Mouse (Mus musculus): ENCODE measurements around the gene Carns1. TPM values are rescaled to one million over a fixed set of nuclear protein-coding genes. Genes with fewer than 3 reads are reported as not detected.

Carns1 gene
- total RNA-seq, 2 experiments from 2014 or later, result 26.0 to 26.2 TPM

GRCm38 (mm10) chr19:4118350-4118749, 56.9 kb downstream of the Carns1 start:
- DNase-seq, result no peak
- intact Hi-C loops (cut with DNase I), result no loop called here

DNA sequence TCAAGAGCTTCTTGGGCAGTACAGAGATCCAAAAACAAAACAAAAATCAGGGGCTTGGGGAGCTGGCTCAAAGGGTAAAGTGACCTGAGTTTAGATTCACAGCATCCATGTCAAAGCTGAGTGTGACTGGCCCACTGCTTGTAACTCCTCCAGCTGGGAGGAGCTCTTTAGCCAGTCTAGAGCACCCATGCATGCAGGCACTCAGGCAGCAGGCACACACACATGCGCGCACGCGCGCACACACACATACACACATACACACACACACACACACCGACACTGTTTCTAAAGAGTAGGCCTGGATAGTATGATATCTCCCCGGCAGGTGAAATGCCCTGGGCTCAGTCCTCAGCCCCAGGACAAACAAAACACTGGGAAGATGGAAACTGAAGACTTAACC, 58.3 kb downstream of the Carns1 start:
- DNase-seq, result no peak
- intact Hi-C loops (cut with DNase I), result no loop called here

DNA sequence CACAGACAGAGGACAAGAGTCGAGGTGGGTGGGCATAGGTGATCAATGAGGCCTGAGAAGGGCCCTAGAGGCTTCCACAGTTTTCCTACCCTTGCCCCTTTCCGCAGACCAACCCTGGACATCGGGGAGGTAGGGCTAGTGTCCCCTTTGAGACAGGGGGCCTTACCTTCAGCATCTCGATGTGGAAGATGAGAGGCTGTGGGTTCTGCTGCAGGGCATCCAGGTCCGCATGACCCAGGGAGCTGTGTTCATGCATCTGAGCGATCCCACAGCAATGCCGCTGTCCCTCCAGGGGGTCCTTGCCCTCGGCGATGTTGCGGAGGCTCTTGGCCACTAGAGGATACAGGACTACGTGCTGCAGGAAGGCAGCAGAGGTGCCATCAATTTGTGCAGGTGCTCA, 59.5 kb downstream of the Carns1 start:
- intact Hi-C loops (cut with DNase I), result no loop called here
- DNase-seq, result no peak

DNA sequence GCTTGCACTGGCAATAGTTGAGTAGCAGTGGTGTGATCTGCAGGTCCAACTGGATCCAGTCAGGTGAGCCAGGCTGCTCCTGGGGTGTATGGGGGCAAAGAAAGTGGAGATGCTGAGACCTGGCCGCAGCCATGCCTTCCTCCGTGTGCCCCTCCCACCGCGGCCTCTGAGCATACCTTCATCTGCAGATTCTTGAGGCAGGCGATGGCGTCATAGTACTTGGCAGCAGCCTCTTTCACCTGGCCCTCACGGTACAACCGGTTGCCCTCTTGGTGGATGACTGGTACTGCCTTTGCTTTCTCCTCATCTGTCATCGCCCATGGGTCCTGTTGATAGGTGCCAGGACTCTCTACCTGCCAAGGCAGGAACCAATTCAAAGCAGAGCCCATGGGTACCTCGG, 60.1 kb downstream of the Carns1 start:
- no peak for DNase-seq
- intact Hi-C loops (cut with DNase I), result no loop called here

GRCm38 (mm10) chr19:4114551-4114950, 60.7 kb downstream of the Carns1 start:
- intact Hi-C loops (cut with DNase I), result no loop called here
- DNase-seq, result no peak

Small RNA genes within 50 kb of the gene (microRNA-seq; reads per million reads assigned to microRNA genes)
- gene Gm26115, result 0 reads per million in 2 experiments

Other genes starting within 250 kb of the Carns1 start
- gene Aldh3b1, start 245.7 kb downstream of the Carns1 start, total RNA-seq (2021), result 1 to 10 TPM in 1 of 2 experiments, under 1 TPM in 1; 0.92 to 1.6 TPM
- gene Unc93b1, start 240.3 kb downstream of the Carns1 start, total RNA-seq (2021), result 1 to 10 TPM; 5.1 to 7.7 TPM
- not detected for gene Aldh3b3, start 216.8 kb downstream of the Carns1 start, total RNA-seq (2021)
- under 1 TPM; 0.20 to 0.23 TPM for gene Aldh3b2, start 203.2 kb downstream of the Carns1 start, total RNA-seq (2021)
- 1 to 10 TPM; 2.0 to 3.2 TPM for gene Acy3, start 188.9 kb downstream of the Carns1 start, total RNA-seq (2021)
- gene Tbx10, start 182.7 kb downstream of the Carns1 start, total RNA-seq (2021), result not detected
- gene Nudt8, start 174.9 kb downstream of the Carns1 start, total RNA-seq (2021), result 10 to 100 TPM; 22.5 to 23.0 TPM
- gene Gm49405, start 174.9 kb downstream of the Carns1 start, total RNA-seq (2021), result under 1 TPM; 0.13 to 0.20 TPM
- gene Doc2g, start 172.2 kb downstream of the Carns1 start, total RNA-seq (2021), result under 1 TPM; 0.79 to 0.82 TPM
- gene Ndufv1, start 162.7 kb downstream of the Carns1 start, total RNA-seq (2021), result 100 to 1,000 TPM; 417 to 445 TPM
- gene Gstp1, start 137.5 kb downstream of the Carns1 start, total RNA-seq (2021), result 100 to 1,000 TPM; 344 to 368 TPM
- gene Gstp2, start 129.5 kb downstream of the Carns1 start, total RNA-seq (2021), result 100 to 1,000 TPM; 148 to 162 TPM
- not detected for gene Gstp3, start 115.9 kb downstream of the Carns1 start, total RNA-seq (2021)
- not detected for gene Cabp2, start 93.9 kb downstream of the Carns1 start, total RNA-seq (2021)
- 10 to 100 TPM; 20.0 to 22.3 TPM for gene Cdk2ap2, start 78.3 kb downstream of the Carns1 start, total RNA-seq (2021)
- gene Pitpnm1, start 75.5 kb downstream of the Carns1 start, total RNA-seq (2021), result 1 to 10 TPM; 3.8 to 4.0 TPM
- 10 to 100 TPM; 58.2 to 68.0 TPM for gene Aip, start 49.6 kb downstream of the Carns1 start, total RNA-seq (2021)
- gene Gpr152, start 35.7 kb downstream of the Carns1 start, total RNA-seq (2021), result not detected
- not detected for gene Cabp4, start 31.4 kb downstream of the Carns1 start, total RNA-seq (2021)
- gene Coro1b, start 26.9 kb downstream of the Carns1 start, total RNA-seq (2021), result 10 to 100 TPM; 13.9 to 15.3 TPM
- 1 to 10 TPM in 1 of 2 experiments, under 1 TPM in 1; 0.86 to 1.8 TPM for gene Ptprcap, start 21.9 kb downstream of the Carns1 start, total RNA-seq (2021)
- gene Rps6kb2, start 12.1 kb downstream of the Carns1 start, total RNA-seq (2021), result 10 to 100 TPM; 25.2 to 26.8 TPM
- gene Tbc1d10c, start 15.8 kb upstream of the Carns1 start, total RNA-seq (2021), result 1 to 10 TPM; 4.7 to 5.6 TPM
- gene Ppp1ca, start 16.6 kb upstream of the Carns1 start, total RNA-seq (2021), result 100 to 1,000 TPM; 196 to 211 TPM
- gene Rad9a, start 26.2 kb upstream of the Carns1 start, total RNA-seq (2021), result 1 to 10 TPM; 2.3 to 2.9 TPM
- under 1 TPM; 0.52 to 0.61 TPM for gene Clcf1, start 38.8 kb upstream of the Carns1 start, total RNA-seq (2021)
- not detected for gene AC109138.7, start 38.9 kb upstream of the Carns1 start, total RNA-seq (2021)
- gene Pold4, start 56.4 kb upstream of the Carns1 start, total RNA-seq (2021), result 10 to 100 TPM; 16.0 to 21.1 TPM
- gene Ssh3, start 93.7 kb upstream of the Carns1 start, total RNA-seq (2021), result 1 to 10 TPM; 2.4 to 3.0 TPM
- under 1 TPM; 0.23 to 0.27 TPM for gene Ankrd13d, start 107.7 kb upstream of the Carns1 start, total RNA-seq (2021)
- 10 to 100 TPM; 41.5 to 52.0 TPM for gene Grk2, start 130.7 kb upstream of the Carns1 start, total RNA-seq (2021)
- 10 to 100 TPM; 26.5 to 32.2 TPM for gene Kdm2a, start 222.8 kb upstream of the Carns1 start, total RNA-seq (2021)

All from gastrocnemius, postnatal 36 days (tissue).